Mouse (Mus musculus) liver, embryonic 14.5 days (tissue): ENCODE results near the gene Cyp2s1. TPM values are rescaled to one million over a fixed set of nuclear protein-coding genes. Genes with fewer than 3 reads are reported as not detected.

Experiments
- ATAC-seq: fragments of 200-750 bp; cut with Nextera tagmentation; 2 replicates; pipeline ENCODE4 v1.8.0; 2017; ENCODE audit warnings: moderate number of reproducible peaks, mild to moderate bottlenecking, moderate library complexity; ENCODE audit not compliant: insufficient read depth
- DNase-seq, 3 experiments: peaks; one replicate each; pipeline ENCODE4 v3.0.0-alpha.2; 2012 to 2013; ENCODE audit warnings: low read depth in 3 of 3, low spot score in 3 of 3
- H3K27ac ChIP-seq: fragments of 300-500 bp; sonication (generic); 2 replicates; pipeline ENCODE4 v1.5.1; 2014; ENCODE audit warnings: moderate library complexity, mild to moderate bottlenecking, control low read depth, inconsistent platforms
- H3K27me3 ChIP-seq: fragments of 300-500 bp; sonication (generic); 2 replicates; pipeline ENCODE4 v1.6.1; 2014; ENCODE audit warnings: mild to moderate bottlenecking, low read length, moderate library complexity; ENCODE audit not compliant: control insufficient read depth, insufficient read depth
- H3K36me3 ChIP-seq: fragments of 300-500 bp; sonication (generic); replicated peaks from 2 replicates; pipeline ENCODE4 v1.6.1; 2014; ENCODE audit warnings: low read depth; ENCODE audit not compliant: control insufficient read depth, insufficient read depth
- H3K4me1 ChIP-seq, 2 experiments: fragments of 200-500 bp in 1 of 2; fragments of 300-500 bp in 1 of 2; sonication (generic) in 1 of 2; replicated peaks; 2 replicates each; pipeline ENCODE4 v1.6.1; 2012 to 2014; ENCODE audit warnings: antibody characterized with exemption in 1 of 2, inconsistent platforms in 1 of 2, low read length in 1 of 2; ENCODE audit not compliant: control insufficient read depth in 2 of 2, insufficient read depth in 2 of 2
- H3K4me2 ChIP-seq: fragments of 300-500 bp; sonication (generic); 2 replicates; pipeline ENCODE4 v1.6.1; 2014; ENCODE audit warnings: low read depth, mild to moderate bottlenecking, control low read depth, moderate library complexity
- H3K4me3 ChIP-seq, 2 experiments: fragments of 200-500 bp in 1 of 2; fragments of 300-500 bp in 1 of 2; sonication (generic) in 1 of 2; 2 replicates each; pipeline ENCODE4 v1.5.1; 2012 to 2014; ENCODE audit warnings: low read depth in 2 of 2, low read length in 2 of 2, mild to moderate bottlenecking in 2 of 2, control low read depth in 1 of 2, inconsistent platforms in 1 of 2, moderate library complexity in 1 of 2; ENCODE audit not compliant: insufficient read depth in 1 of 2
- H3K9ac ChIP-seq: fragments of 300-500 bp; sonication (generic); replicated peaks from 2 replicates; pipeline ENCODE4 v1.6.1; 2014; ENCODE audit warnings: mild to moderate bottlenecking, control low read depth, moderate library complexity
- H3K9me3 ChIP-seq: fragments of 300-500 bp; sonication (generic); 2 replicates; pipeline ENCODE4 v1.6.1; 2016; ENCODE audit warnings: low read length, mixed read lengths; ENCODE audit not compliant: control insufficient read depth
- CTCF ChIP-seq: IDR thresholded peaks from 2 replicates; pipeline ENCODE4 v1.5.1; 2016; ENCODE audit warnings: antibody characterized with exemption, low read depth, control low read depth
- EP300 ChIP-seq: IDR thresholded peaks from 2 replicates; pipeline ENCODE4 v1.6.1; 2016; ENCODE audit warnings: antibody characterized with exemption, low read depth
- WGBS: fragments of 180-500 bp; shearing (Covaris S2); extraction: QIAGEN DNeasy Blood & Tissue Kit; methylation state at CpG from one replicate; pipeline ENCODE4 v1.1.7; 2014; ENCODE audit not compliant: insufficient replicate concordance; 5-methylcytosine and 5-hydroxymethylcytosine counted together
- polyA plus RNA-seq, 2 experiments: library from polyadenylated mRNA; depleted of rRNA in 1 of 2; stranded (reverse) in 1 of 2; unstranded in 1 of 2; fragments of >200 nt; fragmentation: Nextera tagmentation in 1 of 2; extraction: Ambion mirVana in 1 of 2; gene quantifications; 2 replicates each; pipeline versions ENCODE4 v1.2.1 to v1.2.3; 2012 to 2014

The Cyp2s1 gene
- polyA plus RNA-seq, 2 experiments: 0.22 to 0.52 TPM

- Histone ChIP-seq H3K4me3 (no peak overlapping the region), H3K9ac (no peak overlapping the region), H3K4me2 (no peak overlapping the region), H3K27me3 (no peaks in the 10 kb centered on the region), H3K27ac (no peak overlapping the region), H3K4me1 (peaks cover 0 to 4% of the 10 kb centered on the region in 2 experiments; a peak in 2 of 4 replicates), H3K36me3 (no peaks in the 10 kb centered on the region), H3K9me3 (no peaks in the 10 kb centered on the region)
- DNase-seq (no peak), ATAC-seq (no peak)
- TF ChIP-seq EP300 (no peak), CTCF (no peak)
- 70% methylated on average over 5 of the region's 5 CpGs for WGBS
These were observed 48.5 kb downstream of the Cyp2s1 start for GRCm38 (mm10) chr7:25768229-25768628.

DNA sequence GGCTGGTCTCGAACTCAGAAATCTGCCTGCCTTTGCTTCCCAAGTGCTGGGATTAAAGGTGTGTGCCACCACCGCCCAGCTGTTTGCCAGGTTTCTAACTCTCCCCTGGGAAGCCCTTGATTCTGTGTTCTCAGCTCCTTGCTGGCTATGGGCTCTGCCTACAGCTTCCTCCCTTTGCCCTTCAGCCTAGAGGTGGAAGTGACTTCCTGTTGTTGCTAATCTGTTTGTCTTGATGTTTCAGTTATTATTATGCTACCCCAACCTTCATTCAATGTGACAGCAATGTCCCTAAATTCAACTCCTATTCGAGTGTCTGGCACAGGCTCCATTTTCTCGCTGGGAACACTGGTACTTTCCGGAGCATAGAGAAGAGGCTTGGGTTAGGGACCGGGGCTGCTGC lies 50.6 kb downstream of the Cyp2s1 start:
- DNase-seq: no peak
- no peak for ATAC-seq
- H3K4me1 ChIP-seq: peaks cover 0 to 4% of the 10 kb centered on the region in 2 experiments; a peak in 2 of 4 replicates
- no peak overlapping the region for H3K27ac ChIP-seq
- TF ChIP-seq EP300 (no peak), CTCF (no peak)
- no peaks in the 10 kb centered on the region for H3K9me3 ChIP-seq
- no peaks in the 10 kb centered on the region for H3K36me3 ChIP-seq
- no peak overlapping the region for H3K4me2 ChIP-seq
- no peak overlapping the region for H3K4me3 ChIP-seq
- H3K27me3 ChIP-seq: no peaks in the 10 kb centered on the region
- no peak overlapping the region for H3K9ac ChIP-seq
- 64% methylated on average over 6 of the region's 6 CpGs for WGBS

DNA sequence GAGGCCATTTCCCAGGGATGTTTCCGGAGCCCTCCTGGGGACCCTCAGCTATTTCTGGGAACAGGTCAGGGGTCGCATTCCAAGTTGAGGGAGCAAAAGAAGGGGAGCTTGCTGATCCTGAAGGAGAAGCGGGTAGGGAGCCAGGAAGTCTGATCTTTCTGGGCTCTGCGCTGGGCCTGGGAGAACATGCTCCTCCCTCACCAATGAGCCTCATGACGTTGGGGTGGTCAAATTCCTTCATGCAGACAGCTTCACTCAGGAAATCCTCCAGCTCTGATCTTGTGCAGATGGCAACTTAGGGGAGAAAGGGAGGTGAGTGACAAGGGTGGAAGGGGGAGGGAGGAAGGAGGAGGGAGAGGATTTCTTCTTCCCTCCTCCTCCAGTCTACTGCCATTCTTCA lies 52.5 kb downstream of the Cyp2s1 start:
- TF ChIP-seq EP300 (no peak), CTCF (no peak)
- no peak overlapping the region for H3K4me2 ChIP-seq
- H3K9ac ChIP-seq: no peak overlapping the region
- 48% methylated on average over 5 of the region's 5 CpGs for WGBS
- H3K4me1 ChIP-seq: peaks cover 0 to 4% of the 10 kb centered on the region in 2 experiments; a peak in 2 of 4 replicates
- H3K4me3 ChIP-seq: no peak overlapping the region
- H3K27ac ChIP-seq: no peak overlapping the region
- H3K36me3 ChIP-seq: no peaks in the 10 kb centered on the region
- ATAC-seq (no peak), DNase-seq (no peak)
- H3K27me3 ChIP-seq: no peaks in the 10 kb centered on the region
- no peaks in the 10 kb centered on the region for H3K9me3 ChIP-seq

- WGBS: 49% methylated on average over 11 of the region's 11 CpGs
- H3K27ac ChIP-seq: no peak overlapping the region
- DNase-seq (no peak), ATAC-seq (no peak)
- no peak overlapping the region for H3K9ac ChIP-seq
- H3K4me1 ChIP-seq: peaks cover 0 to 4% of the 10 kb centered on the region in 2 experiments; a peak in 2 of 4 replicates
- no peaks in the 10 kb centered on the region for H3K36me3 ChIP-seq
- H3K9me3 ChIP-seq: no peaks in the 10 kb centered on the region
- no peak overlapping the region for H3K4me2 ChIP-seq
- no peak overlapping the region for H3K4me3 ChIP-seq
- TF ChIP-seq EP300: no peak
- no peak for TF ChIP-seq CTCF
- H3K27me3 ChIP-seq: no peaks in the 10 kb centered on the region
These were observed 53.0 kb downstream of the Cyp2s1 start for GRCm38 (mm10) chr7:25763678-25764077.

- H3K9ac ChIP-seq: no peak overlapping the region
- no peak overlapping the region for H3K27ac ChIP-seq
- no peaks in the 10 kb centered on the region for H3K27me3 ChIP-seq
- no peaks in the 10 kb centered on the region for H3K9me3 ChIP-seq
- H3K4me1 ChIP-seq: peaks cover 0 to 4% of the 10 kb centered on the region in 2 experiments; a peak in 2 of 4 replicates
- H3K4me3 ChIP-seq: no peak overlapping the region
- H3K4me2 ChIP-seq: no peak overlapping the region
- ATAC-seq (no peak), DNase-seq (no peak)
- TF ChIP-seq CTCF: no peak
- no peak for TF ChIP-seq EP300
- H3K36me3 ChIP-seq: no peaks in the 10 kb centered on the region
- WGBS: 69% methylated on average over 10 of the region's 10 CpGs
These were observed 55.4 kb downstream of the Cyp2s1 start for GRCm38 (mm10) chr7:25761354-25761753.
